Mouse (Mus musculus): Measurements from ENCODE around the gene Mgat1. TPM values are rescaled to one million over a fixed set of nuclear protein-coding genes. Genes with fewer than 3 reads are reported as not detected.

The Mgat1 gene
- total RNA-seq, 1 experiment from 2014 or later = 81.2 TPM

Other genes starting within 250 kb of the Mgat1 start
- 22.4 and 24.8 TPM in 2 replicates for gene 9930111J21Rik2, start 192.9 kb upstream of the Mgat1 start, total RNA-seq (2017)
- gene Tgtp2, start 180.0 kb upstream of the Mgat1 start, total RNA-seq (2017) = 190 and 320 TPM in 2 replicates
- 58.3 and 68.1 TPM in 2 replicates for gene Ifi47, start 167.6 kb upstream of the Mgat1 start, total RNA-seq (2017)
- gene Olfr1396, start 129.3 kb upstream of the Mgat1 start, total RNA-seq (2017) = not detected in 2 replicates
- not detected in 2 replicates for gene Olfr1395, start 101.9 kb upstream of the Mgat1 start, total RNA-seq (2017)
- not detected in 2 replicates for gene Olfr1394, start 89.8 kb upstream of the Mgat1 start, total RNA-seq (2017)
- 11.1 and 13.6 TPM in 2 replicates for gene Btnl9, start 57.0 kb upstream of the Mgat1 start, total RNA-seq (2017)
- 149 and 168 TPM in 2 replicates for gene Zfp62, start 40.9 kb upstream of the Mgat1 start, total RNA-seq (2017)
- not detected in 2 replicates for gene Olfr1393, start 34.1 kb downstream of the Mgat1 start, total RNA-seq (2017)
- not detected in 2 replicates for gene Olfr1392, start 41.1 kb downstream of the Mgat1 start, total RNA-seq (2017)
- gene Olfr10, start 60.5 kb downstream of the Mgat1 start, total RNA-seq (2017) = not detected in 2 replicates
- not detected in 2 replicates for gene Olfr1391, start 78.6 kb downstream of the Mgat1 start, total RNA-seq (2017)
- gene Olfr1390, start 91.0 kb downstream of the Mgat1 start, total RNA-seq (2017) = not detected in 2 replicates
- gene Olfr1389, start 178.9 kb downstream of the Mgat1 start, total RNA-seq (2017) = not detected in 2 replicates
- gene Olfr1388, start 192.4 kb downstream of the Mgat1 start, total RNA-seq (2017) = 0.05 and 0.37 TPM in 2 replicates
- gene Olfr1387, start 211.2 kb downstream of the Mgat1 start, total RNA-seq (2017) = not detected in 2 replicates
- not detected in 2 replicates for gene Olfr1386, start 220.9 kb downstream of the Mgat1 start, total RNA-seq (2017)
- gene Olfr1385, start 244.9 kb downstream of the Mgat1 start, total RNA-seq (2017) = not detected in 2 replicates

All from common myeloid progenitor, adult 5-6 weeks (primary cell).